Mouse (Mus musculus): ENCODE measurements around the gene Cideb. TPM values are rescaled to one million over a fixed set of nuclear protein-coding genes. Genes with fewer than 3 reads are reported as not detected.

Cideb gene
- total RNA-seq, 2 experiments from 2014 or later = 1.1 to 1.2 TPM

Other genes starting within 250 kb of the Cideb start
- gene Cpne6, start 248.0 kb downstream of the Cideb start, total RNA-seq (2021) = under 1 TPM in 1 of 2 experiments, not detected in 1; 0.12 TPM
- gene Nrl, start 233.5 kb downstream of the Cideb start, total RNA-seq (2021) = not detected
- 10 to 100 TPM; 23.3 to 24.1 TPM for gene Pck2, start 218.2 kb downstream of the Cideb start, total RNA-seq (2021)
- 10 to 100 TPM; 86.3 to 87.5 TPM for gene Dcaf11, start 198.5 kb downstream of the Cideb start, total RNA-seq (2021)
- under 1 TPM; 0.64 to 0.65 TPM for gene A730061H03Rik, start 198.1 kb downstream of the Cideb start, total RNA-seq (2021)
- 100 to 1,000 TPM; 192 to 201 TPM for gene Fitm1, start 182.8 kb downstream of the Cideb start, total RNA-seq (2021)
- gene Psme1, start 180.3 kb downstream of the Cideb start, total RNA-seq (2021) = 100 to 1,000 TPM; 247 to 272 TPM
- 10 to 100 TPM; 42.6 to 43.4 TPM for gene Emc9, start 173.2 kb downstream of the Cideb start, total RNA-seq (2021)
- 100 to 1,000 TPM; 139 to 140 TPM for gene Psme2, start 167.3 kb downstream of the Cideb start, total RNA-seq (2021)
- gene Rnf31, start 166.8 kb downstream of the Cideb start, total RNA-seq (2021) = 10 to 100 TPM; 21.7 to 28.3 TPM
- gene Irf9, start 154.9 kb downstream of the Cideb start, total RNA-seq (2021) = 10 to 100 TPM in 1 of 2 experiments, 1 to 10 TPM in 1; 9.2 to 11.3 TPM
- gene Rec8, start 140.4 kb downstream of the Cideb start, total RNA-seq (2021) = under 1 TPM; 0.53 to 0.67 TPM
- 10 to 100 TPM; 54.7 to 55.0 TPM for gene Ipo4, start 122.5 kb downstream of the Cideb start, total RNA-seq (2021)
- 1 to 10 TPM; 1.1 to 2.1 TPM for gene Gm49378, start 120.6 kb downstream of the Cideb start, total RNA-seq (2021)
- gene Tm9sf1, start 114.7 kb downstream of the Cideb start, total RNA-seq (2021) = 10 to 100 TPM; 56.3 to 61.2 TPM
- gene Tssk4, start 108.3 kb downstream of the Cideb start, total RNA-seq (2021) = under 1 TPM; 0.64 to 0.81 TPM
- gene Mdp1, start 98.0 kb downstream of the Cideb start, total RNA-seq (2021) = 10 to 100 TPM; 55.6 to 72.2 TPM
- gene Gmpr2, start 86.5 kb downstream of the Cideb start, total RNA-seq (2021) = 10 to 100 TPM; 16.4 to 18.5 TPM
- 100 to 1,000 TPM; 291 to 295 TPM for gene Nedd8, start 86.3 kb downstream of the Cideb start, total RNA-seq (2021)
- 10 to 100 TPM; 14.2 to 16.5 TPM for gene Tinf2, start 76.6 kb downstream of the Cideb start, total RNA-seq (2021)
- gene Tgm1, start 44.5 kb downstream of the Cideb start, total RNA-seq (2021) = under 1 TPM; 0.24 to 0.25 TPM
- 10 to 100 TPM; 13.7 to 14.4 TPM for gene Rabggta, start 36.2 kb downstream of the Cideb start, total RNA-seq (2021)
- gene Dhrs1, start 12.8 kb downstream of the Cideb start, total RNA-seq (2021) = 10 to 100 TPM; 54.5 to 56.6 TPM
- gene Nop9, start 12.8 kb downstream of the Cideb start, total RNA-seq (2021) = 10 to 100 TPM; 14.5 to 18.7 TPM
- under 1 TPM in 1 of 2 experiments, not detected in 1; 0.10 TPM for gene Ltb4r2, start 3.0 kb upstream of the Cideb start, total RNA-seq (2021)
- under 1 TPM; 0.67 to 0.74 TPM for gene Ltb4r1, start 7.5 kb upstream of the Cideb start, total RNA-seq (2021)
- gene Adcy4, start 25.6 kb upstream of the Cideb start, total RNA-seq (2021) = 10 to 100 TPM; 21.1 to 21.9 TPM
- gene Ripk3, start 30.4 kb upstream of the Cideb start, total RNA-seq (2021) = 1 to 10 TPM; 6.6 to 9.7 TPM
- 10 to 100 TPM; 11.1 to 12.1 TPM for gene Nfatc4, start 64.7 kb upstream of the Cideb start, total RNA-seq (2021)
- 10 to 100 TPM; 24.1 to 27.6 TPM for gene Nynrin, start 95.6 kb upstream of the Cideb start, total RNA-seq (2021)
- under 1 TPM; 0.22 to 0.38 TPM for gene Cbln3, start 125.9 kb upstream of the Cideb start, total RNA-seq (2021)
- gene Khnyn, start 126.5 kb upstream of the Cideb start, total RNA-seq (2021) = 10 to 100 TPM; 12.5 to 13.1 TPM
- gene Sdr39u1, start 141.8 kb upstream of the Cideb start, total RNA-seq (2021) = 10 to 100 TPM; 73.2 to 79.9 TPM
- 1 to 10 TPM; 5.2 to 6.8 TPM for gene Cma1, start 186.2 kb upstream of the Cideb start, total RNA-seq (2021)
- gene Cma2, start 192.5 kb upstream of the Cideb start, total RNA-seq (2021) = under 1 TPM in 1 of 2 experiments, not detected in 1; 0.53 TPM

All from heart, postnatal 10 days (tissue).